17 mouse cellular contexts compared by ENCODE assay signal in the genomic region with DNA sequence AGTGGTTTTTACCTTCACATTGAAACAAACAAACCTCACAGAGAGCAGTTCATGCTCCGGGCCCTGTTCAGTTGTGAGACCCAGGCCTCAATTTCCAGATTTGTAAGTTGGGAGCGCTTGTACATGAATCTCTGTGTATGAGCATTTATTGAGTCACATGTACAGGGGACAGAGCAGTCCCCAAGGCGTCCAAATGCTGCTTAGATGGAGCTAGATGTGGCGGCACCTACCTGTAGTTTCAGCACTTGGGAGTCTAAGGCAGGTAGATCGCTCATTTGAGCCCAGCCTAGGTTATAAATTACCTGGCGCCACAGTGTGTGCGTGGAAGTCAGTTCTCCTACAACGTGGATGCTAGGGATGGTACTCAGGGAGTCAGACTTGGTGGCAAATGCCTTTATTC. TPM values are rescaled to one million over a fixed set of nuclear protein-coding genes. Genes with fewer than 3 reads are reported as not detected.
DNase-seq lines count a peak whose midpoint lies in the region; ATAC-seq and TF ChIP-seq lines count a peak whose summit lies in the region.
"Had no signal": no experiment of that assay in that cellular context is flagged by ENCODE, and none has a peak within 500 bp of the region (broad histone marks: within the 10 kb centered on the region; RNA-seq: fewer than 3 reads in every experiment).

No protein-coding gene starts in this region.

- ATAC-seq in heart, embryonic 12.5 days (ENCODE audit: insufficient number of reproducible peaks, low FRiP score), result no peak
- no peak for ATAC-seq in intestine, embryonic 16.5 days
- ATAC-seq in activated CD4-positive, CD25-positive, alpha-beta regulatory T cell, adult 4 months, result no peak

- no peak for TF ChIP-seq CTCF in heart, adult 2 months (IDR thresholded peaks at IDR 0.05)
- TF ChIP-seq CTCF in spleen, adult 2 months (IDR thresholded peaks at IDR 0.05; ENCODE audit: extremely low read depth, insufficient read depth, insufficient read length, insufficient replicate concordance), result no peak
- TF ChIP-seq CTCF in small intestine, adult 2 months (IDR thresholded peaks at IDR 0.05; ENCODE audit: extremely low read depth, insufficient read length, insufficient replicate concordance, low read depth, low read length), result no peak

- WGBS in heart, embryonic 12.5 days, result 85% methylated on average over 8 of the region's 8 CpGs
- 86% methylated on average over 8 of the region's 8 CpGs for WGBS in heart, adult 2 months
- 81% methylated on average over 8 of the region's 8 CpGs for WGBS in spleen, adult 2 months
- 83% methylated on average over 8 of the region's 8 CpGs for WGBS in intestine, embryonic 16.5 days
- 48% methylated on average over 8 of the region's 8 CpGs for WGBS in small intestine, adult 2 months

- peak overlapping the region; percentile 75 for H3K4me2 ChIP-seq in heart, embryonic 12.5 days
- peak overlapping the region; percentile 61 for H3K4me2 ChIP-seq in intestine, embryonic 16.5 days (ENCODE audit: low read depth, low read length)

- no peaks in the 10 kb centered on the region for H3K79me2 ChIP-seq in heart, adult 2 months (replicated peaks; ENCODE audit: control insufficient read depth, insufficient read depth, low read length)

- DNase-seq in heart, adult 2 months, result no peak
- no peak for DNase-seq in spleen, adult 2 months (ENCODE audit: low read depth in 1 of 2, low spot score in 2 of 2)
- no peak for DNase-seq in spleen, postnatal 14 days (ENCODE audit: low spot score in 2 of 2)

- H3K9ac ChIP-seq in heart, embryonic 12.5 days, result no peak overlapping the region
- H3K9ac ChIP-seq in heart, adult 2 months (ENCODE audit: low read depth, low read length), result no peak overlapping the region
- H3K9ac ChIP-seq in intestine, embryonic 16.5 days (ENCODE audit: low read depth, low read length), result no peak overlapping the region

- TF ChIP-seq EP300 in heart, adult 2 months (IDR thresholded peaks at IDR 0.05; ENCODE audit: insufficient read depth, low read depth, low read length), result no peak

- peaks cover 29% of the 10 kb centered on the region for H3K4me1 ChIP-seq in heart, embryonic 12.5 days (replicated peaks)
- peaks cover 4% of the 10 kb centered on the region for H3K4me1 ChIP-seq in heart, adult 2 months (ENCODE audit: control insufficient read depth, insufficient read depth, low read length)
- peaks cover 39% of the 10 kb centered on the region for H3K4me1 ChIP-seq in spleen, adult 2 months (ENCODE audit: control insufficient read depth, insufficient read depth, insufficient read length)
- peaks cover 8% of the 10 kb centered on the region for H3K4me1 ChIP-seq in intestine, embryonic 16.5 days (ENCODE audit: control insufficient read depth, insufficient read depth, low read length)
- H3K4me1 ChIP-seq in small intestine, adult 2 months (ENCODE audit: control insufficient read depth, insufficient read depth, insufficient read length, low read length), result peaks cover 33% of the 10 kb centered on the region

- H3K36me3 ChIP-seq in heart, embryonic 12.5 days, result no peaks in the 10 kb centered on the region
- no peaks in the 10 kb centered on the region for H3K36me3 ChIP-seq in heart, adult 2 months (ENCODE audit: control insufficient read depth, insufficient read depth, low read length)
- peaks cover 4% of the 10 kb centered on the region for H3K36me3 ChIP-seq in spleen, adult 2 months (ENCODE audit: control insufficient read depth, insufficient read depth, low read length)
- H3K36me3 ChIP-seq in intestine, embryonic 16.5 days (ENCODE audit: control insufficient read depth, insufficient read depth, low read length), result no peaks in the 10 kb centered on the region
- H3K36me3 ChIP-seq in small intestine, adult 2 months (ENCODE audit: control insufficient read depth, insufficient read depth, low read length), result peaks cover 8% of the 10 kb centered on the region
- H3K36me3 ChIP-seq: heart, embryonic 15.5 days; hindbrain, embryonic 15.5 days; limb, embryonic 15.5 days had no signal

- H3K4me3 ChIP-seq in heart, embryonic 12.5 days, result no peak overlapping the region
- H3K4me3 ChIP-seq in heart, adult 2 months, result no peak overlapping the region
- no peak overlapping the region for H3K4me3 ChIP-seq in spleen, adult 2 months (ENCODE audit: extremely low read depth, insufficient read depth, insufficient read length)
- no peak overlapping the region for H3K4me3 ChIP-seq in intestine, embryonic 16.5 days (ENCODE audit: low read length)
- no peak overlapping the region for H3K4me3 ChIP-seq in small intestine, adult 2 months (ENCODE audit: low read depth, low read length)

- peak overlapping the region; percentile 40 for H3K27ac ChIP-seq in heart, embryonic 12.5 days (ENCODE audit: poor library complexity, severe bottlenecking)
- no peak overlapping the region for H3K27ac ChIP-seq in heart, adult 2 months
- H3K27ac ChIP-seq in spleen, adult 2 months (ENCODE audit: insufficient read depth, low read length), result peak overlapping the region; percentile 77; the same call in 1 of the 2 replicates
- H3K27ac ChIP-seq in intestine, embryonic 16.5 days (ENCODE audit: low read length), result no peak overlapping the region
- peak overlapping the region; percentile 54 for H3K27ac ChIP-seq in small intestine, adult 2 months (ENCODE audit: insufficient read depth, low read depth, low read length)
- H3K27ac ChIP-seq: heart, embryonic 15.5 days; hindbrain, embryonic 15.5 days; left cerebral cortex, adult 2 months had no signal

- no peak for TF ChIP-seq POLR2A in heart, adult 2 months (IDR thresholded peaks at IDR 0.05; ENCODE audit: insufficient read depth, low read depth, low read length)
- TF ChIP-seq POLR2A in spleen, adult 2 months (IDR thresholded peaks at IDR 0.05; ENCODE audit: low read depth, low read length), result no peak
- TF ChIP-seq POLR2A in small intestine, adult 2 months (IDR thresholded peaks at IDR 0.05; ENCODE audit: low read depth, low read length), result no peak

- intact Hi-C loops in heart, adult 2 months (cut with DNase I), result no loop called here

- peaks cover 17% of the 10 kb centered on the region for H3K27me3 ChIP-seq in heart, embryonic 12.5 days (replicated peaks)
- H3K27me3 ChIP-seq in heart, adult 2 months (ENCODE audit: control insufficient read depth, insufficient read depth, low read length), result peaks cover 3% of the 10 kb centered on the region
- no peaks in the 10 kb centered on the region for H3K27me3 ChIP-seq in spleen, adult 2 months (ENCODE audit: control insufficient read depth, insufficient read depth, low read length)
- no peaks in the 10 kb centered on the region for H3K27me3 ChIP-seq in intestine, embryonic 16.5 days (replicated peaks; ENCODE audit: control insufficient read depth, insufficient read depth, low read length)
- H3K27me3 ChIP-seq in small intestine, adult 2 months (ENCODE audit: control insufficient read depth, insufficient read depth, low read length), result no peaks in the 10 kb centered on the region

- H3K9me3 ChIP-seq in heart, embryonic 12.5 days (replicated peaks), result no peaks in the 10 kb centered on the region
- no peaks in the 10 kb centered on the region for H3K9me3 ChIP-seq in intestine, embryonic 16.5 days (ENCODE audit: control insufficient read depth, low read length)
- H3K9me3 ChIP-seq: heart, embryonic 15.5 days; hindbrain, embryonic 15.5 days; limb, embryonic 15.5 days had no signal

RNA-seq across cellular contexts. Expression of gene Kcnn4, which starts 6.4 kb away (rescaled TPM):
- polyA plus RNA-seq in heart, embryonic 12.5 days (2016; fragmentation: Nextera tagmentation; extraction: Ambion mirVana), result 6.9 and 7.8 TPM in 2 replicates
- 1 to 10 TPM in 1 of 2 experiments, under 1 TPM in 1; 0.91 to 1.1 TPM for total RNA-seq in heart, adult 2 months (2021)
- polyA plus RNA-seq in heart, adult 2 months (2012; rRNA removed), result 1.2 and 1.9 TPM in 2 replicates
- 102 and 133 TPM in 2 replicates for polyA plus RNA-seq in spleen, adult 2 months (2012; rRNA removed)
- 2.5 and 4.3 TPM in 2 replicates for polyA plus RNA-seq in intestine, embryonic 16.5 days (2015; fragmentation: Nextera tagmentation; extraction: Ambion mirVana)
- 61.9 and 95.5 TPM in 2 replicates for polyA plus RNA-seq in small intestine, adult 2 months (2012; rRNA removed)
- 100 to 1,000 TPM; 101 to 105 TPM for polyA plus RNA-seq in activated CD4-positive, CD25-positive, alpha-beta regulatory T cell, adult 4 months (2017; shearing (Covaris generic))

RNA-seq across cellular contexts. Expression of gene Smg9, which starts 23.0 kb away (rescaled TPM):
- 21.4 and 21.6 TPM in 2 replicates for polyA plus RNA-seq in heart, embryonic 12.5 days (2016; fragmentation: Nextera tagmentation; extraction: Ambion mirVana)
- 1 to 10 TPM; 5.9 to 6.6 TPM for total RNA-seq in heart, adult 2 months (2021)
- 19.2 and 21.4 TPM in 2 replicates for polyA plus RNA-seq in heart, adult 2 months (2012; rRNA removed)
- 55.7 and 83.3 TPM in 2 replicates for polyA plus RNA-seq in spleen, adult 2 months (2012; rRNA removed)
- 20.4 and 22.0 TPM in 2 replicates for polyA plus RNA-seq in intestine, embryonic 16.5 days (2015; fragmentation: Nextera tagmentation; extraction: Ambion mirVana)
- 29.9 and 54.2 TPM in 2 replicates for polyA plus RNA-seq in small intestine, adult 2 months (2012; rRNA removed)
- 10 to 100 TPM; 24.1 to 31.0 TPM for polyA plus RNA-seq in activated CD4-positive, CD25-positive, alpha-beta regulatory T cell, adult 4 months (2017; shearing (Covaris generic))

RNA-seq across cellular contexts. Expression of gene Lypd5, which starts 27.5 kb away (rescaled TPM):
- not detected in 2 replicates for polyA plus RNA-seq in heart, embryonic 12.5 days (2016; fragmentation: Nextera tagmentation; extraction: Ambion mirVana)
- not detected for total RNA-seq in heart, adult 2 months (2021)
- polyA plus RNA-seq in heart, adult 2 months (2012; rRNA removed), result not detected in 2 replicates
- not detected in 2 replicates for polyA plus RNA-seq in spleen, adult 2 months (2012; rRNA removed)
- 0.10 TPM in 1 of 2 replicates, not detected in the other for polyA plus RNA-seq in intestine, embryonic 16.5 days (2015; fragmentation: Nextera tagmentation; extraction: Ambion mirVana)
- 0.06 TPM in 1 of 2 replicates, not detected in the other for polyA plus RNA-seq in small intestine, adult 2 months (2012; rRNA removed)
- not detected for polyA plus RNA-seq in activated CD4-positive, CD25-positive, alpha-beta regulatory T cell, adult 4 months (2017; shearing (Covaris generic))
- total RNA-seq: layer of hippocampus, adult 2 months; left cerebral cortex, adult 2 months; neutrophil, adult 5-6 weeks had no signal
- polyA plus RNA-seq: cortical plate, adult 2 months; frontal cortex, adult 2 months; hindbrain, embryonic 15.5 days; kidney, embryonic 14.5 days had no signal

RNA-seq across cellular contexts. Expression of gene Tescl, which starts 42.7 kb away (rescaled TPM):
- polyA plus RNA-seq in heart, embryonic 12.5 days (2016; fragmentation: Nextera tagmentation; extraction: Ambion mirVana), result 0.31 TPM in 1 of 2 replicates, not detected in the other
- not detected for total RNA-seq in heart, adult 2 months (2021)
- polyA plus RNA-seq in heart, adult 2 months (2012; rRNA removed), result 0.35 and 0.66 TPM in 2 replicates
- polyA plus RNA-seq in spleen, adult 2 months (2012; rRNA removed), result 0.18 and 0.26 TPM in 2 replicates
- not detected in 2 replicates for polyA plus RNA-seq in intestine, embryonic 16.5 days (2015; fragmentation: Nextera tagmentation; extraction: Ambion mirVana)
- polyA plus RNA-seq in small intestine, adult 2 months (2012; rRNA removed), result 0.15 TPM in 1 of 2 replicates, not detected in the other
- not detected for polyA plus RNA-seq in activated CD4-positive, CD25-positive, alpha-beta regulatory T cell, adult 4 months (2017; shearing (Covaris generic))
- total RNA-seq: layer of hippocampus, adult 2 months; left cerebral cortex, adult 2 months; neutrophil, adult 5-6 weeks had no signal
- polyA plus RNA-seq: frontal cortex, adult 2 months; heart, embryonic 15.5 days; limb, embryonic 15.5 days; thymus, postnatal 0 days had no signal

RNA-seq across cellular contexts. Expression of gene Zfp94, which starts 60.0 kb away (rescaled TPM):
- 5.5 and 5.6 TPM in 2 replicates for polyA plus RNA-seq in heart, embryonic 12.5 days (2016; fragmentation: Nextera tagmentation; extraction: Ambion mirVana)
- total RNA-seq in heart, adult 2 months (2021), result 1 to 10 TPM; 1.9 to 2.7 TPM
- 3.4 and 3.8 TPM in 2 replicates for polyA plus RNA-seq in heart, adult 2 months (2012; rRNA removed)
- polyA plus RNA-seq in spleen, adult 2 months (2012; rRNA removed), result 6.5 and 8.2 TPM in 2 replicates
- polyA plus RNA-seq in intestine, embryonic 16.5 days (2015; fragmentation: Nextera tagmentation; extraction: Ambion mirVana), result 6.0 and 7.3 TPM in 2 replicates
- 0.84 and 1.5 TPM in 2 replicates for polyA plus RNA-seq in small intestine, adult 2 months (2012; rRNA removed)
- 1 to 10 TPM; 7.8 to 9.3 TPM for polyA plus RNA-seq in activated CD4-positive, CD25-positive, alpha-beta regulatory T cell, adult 4 months (2017; shearing (Covaris generic))

Comparison
In these comparisons a context has a peak if more than half of its experiments do, and no peak if none do; other contexts are left out.
1. H3K27ac ChIP-seq: peak in heart, embryonic 12.5 days (single experiment), spleen, adult 2 months (single experiment) and small intestine, adult 2 months (single experiment); none in heart, adult 2 months (single experiment) and intestine, embryonic 16.5 days (single experiment).